Mouse (Mus musculus) kidney, adult 9 months (tissue): Measurements from ENCODE around the gene Rita1.

Experiments
- DNase-seq: peaks from one replicate; pipeline ENCODE4 v3.0.0; 2022

The Rita1 gene

GRCm38 (mm10) chr5:120612442-120612821, at the start of gene Rita1, which contains the start of gene Ddx54:
TSS of gene Rita1 (minus strand) at chr5:120612589.
TSS of gene Ddx54 (plus strand) at chr5:120612739.
- DNase-seq: peak; percentile 99

DNA sequence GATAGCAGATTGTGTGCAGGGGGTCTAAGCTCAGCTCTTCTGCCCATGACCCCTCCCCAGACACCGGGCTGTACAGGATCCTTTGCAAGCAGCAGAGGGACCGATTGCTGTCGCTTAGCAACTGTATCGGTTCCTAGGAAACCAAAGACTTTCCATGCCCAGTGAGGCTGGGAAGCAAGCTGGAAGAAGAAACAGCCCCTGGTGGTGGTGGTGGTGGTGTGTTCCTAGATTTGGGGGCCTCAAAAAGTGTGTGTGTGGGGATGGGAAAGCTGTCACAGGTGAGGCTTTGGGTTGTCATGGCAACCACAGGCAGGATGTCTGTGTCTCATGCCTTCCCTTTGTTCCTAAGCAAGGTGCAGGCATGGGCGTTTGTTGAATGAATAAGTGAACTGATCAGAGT, 48.4 kb upstream of the Rita1 start:
- DNase-seq: no peak

DNA sequence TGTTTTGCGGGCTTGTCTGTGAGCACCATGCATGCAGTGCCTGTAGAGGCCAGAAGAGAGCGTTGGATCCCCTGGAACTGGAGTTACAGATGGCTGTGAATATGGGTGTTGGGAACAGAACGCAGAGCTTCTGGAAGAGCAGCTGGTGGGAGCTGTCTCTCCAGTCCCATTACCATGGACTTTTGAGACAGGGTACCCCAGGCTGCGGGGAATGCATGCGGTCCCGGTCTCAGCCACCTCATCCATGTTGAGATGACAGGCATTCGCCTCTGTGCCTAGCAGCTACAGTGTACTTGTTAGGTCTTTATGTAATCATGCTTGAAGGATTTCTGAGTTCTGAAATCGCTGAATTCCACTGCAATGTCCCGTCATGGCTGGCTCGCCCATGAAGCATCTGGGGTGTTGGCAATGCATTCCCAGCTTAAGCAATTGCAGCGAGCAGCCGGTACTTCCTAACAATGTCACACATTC, 43.9 kb upstream of the Rita1 start:
- DNase-seq: no peak

DNA sequence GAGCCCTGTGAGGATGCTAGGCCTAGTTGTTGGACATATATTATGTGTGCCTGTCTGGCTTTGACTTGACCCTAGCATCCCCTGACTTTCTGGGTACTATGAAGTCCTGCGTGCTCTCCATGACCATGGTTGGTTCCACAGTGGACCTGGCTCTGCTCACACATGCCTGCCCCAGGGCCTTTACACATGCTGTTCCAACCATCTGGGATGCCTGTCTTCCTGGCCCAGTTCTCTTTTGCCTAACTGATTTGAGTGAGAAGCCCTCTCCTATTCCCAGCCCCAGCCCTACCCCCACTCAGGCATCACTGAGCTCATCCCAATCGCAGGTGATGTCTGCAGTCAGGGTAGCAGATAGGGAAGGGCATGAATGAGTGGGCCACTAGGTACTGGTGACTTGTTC, 41.5 kb upstream of the Rita1 start:
- DNase-seq: no peak

DNA sequence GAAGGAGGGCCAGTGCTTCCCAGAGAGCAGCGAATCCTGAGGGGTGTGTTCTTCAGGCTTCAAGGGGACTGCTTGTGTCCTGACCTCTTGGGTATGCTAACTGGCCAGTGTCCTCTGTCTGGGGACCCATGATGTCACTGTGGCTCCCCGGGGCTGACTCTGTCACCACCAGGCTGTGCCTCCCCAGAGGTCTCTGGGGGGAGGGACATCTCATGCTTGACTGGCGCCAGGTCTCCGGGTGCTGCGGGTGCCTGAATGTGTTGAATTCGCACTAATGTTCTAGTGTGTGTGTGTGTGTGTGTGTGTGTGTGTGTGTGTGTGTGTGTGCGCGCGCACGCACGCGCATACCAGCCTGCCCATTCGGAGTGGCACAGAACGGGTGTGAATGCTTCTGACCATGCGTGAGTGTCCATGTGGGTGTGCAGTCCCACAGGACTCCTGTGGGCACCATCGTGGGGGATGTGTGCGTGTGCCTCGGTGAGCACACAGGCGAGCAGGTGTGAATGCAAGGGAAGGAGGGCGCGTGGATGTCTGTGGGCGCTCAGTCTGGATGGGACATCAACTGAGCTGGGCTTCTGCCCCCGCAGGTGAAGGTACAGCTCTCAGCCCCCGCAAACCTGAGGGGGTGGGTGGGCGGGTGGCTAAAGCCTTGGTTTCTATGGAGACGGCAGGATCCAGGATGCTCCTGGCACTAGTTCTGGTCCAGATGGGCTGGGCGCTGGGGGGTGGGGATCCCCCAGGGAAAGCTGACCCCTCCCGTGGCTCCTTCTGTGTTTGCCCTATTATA, 40.7 kb upstream of the Rita1 start:
- DNase-seq: no peak

GRCm38 (mm10) chr5:120651230-120651629, 38.8 kb upstream of the Rita1 start:
- no peak for DNase-seq

- DNase-seq: no peak
Measured at GRCm38 (mm10) chr5:120649938-120650337, 37.5 kb upstream of the Rita1 start.

DNA sequence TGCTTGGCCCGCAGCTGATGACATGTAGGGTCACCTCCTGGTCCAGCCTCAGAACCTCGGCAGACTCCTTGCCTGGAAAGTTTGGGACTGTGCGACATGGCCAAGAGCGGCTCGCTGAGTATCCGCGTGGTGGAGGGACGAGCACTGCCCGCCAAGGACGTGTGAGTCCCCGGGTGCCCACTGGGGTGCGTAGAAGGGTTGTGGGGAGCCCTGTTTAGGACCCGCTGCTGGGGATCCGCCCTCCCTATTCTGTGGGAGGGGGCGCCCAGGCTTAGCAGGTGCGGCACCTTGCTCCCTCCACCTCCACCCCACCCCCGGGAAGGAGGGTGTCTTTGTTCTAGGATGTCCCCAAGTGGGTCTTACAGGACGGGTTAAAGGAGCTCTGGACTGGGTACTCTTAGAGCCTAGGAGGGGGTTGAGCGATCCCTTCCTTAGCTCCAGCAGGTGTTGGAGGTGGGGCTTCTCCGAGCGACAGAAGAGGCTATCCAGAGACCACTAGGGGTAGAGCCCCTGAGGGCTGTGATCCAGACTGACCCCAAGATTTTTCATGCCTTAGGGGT, 37.1 kb upstream of the Rita1 start:
- no peak for DNase-seq

- DNase-seq: peak; percentile 21
Measured at GRCm38 (mm10) chr5:120648569-120649373, 36.4 kb upstream of the Rita1 start, which contains the start of gene Rasal1. TSS of gene Rasal1 (plus strand) at chr5:120648812.

GRCm38 (mm10) chr5:120647814-120648491, 35.6 kb upstream of the Rita1 start:
- peak; percentile 24 for DNase-seq

GRCm38 (mm10) chr5:120647361-120647760, 35.0 kb upstream of the Rita1 start:
- no peak for DNase-seq

DNA sequence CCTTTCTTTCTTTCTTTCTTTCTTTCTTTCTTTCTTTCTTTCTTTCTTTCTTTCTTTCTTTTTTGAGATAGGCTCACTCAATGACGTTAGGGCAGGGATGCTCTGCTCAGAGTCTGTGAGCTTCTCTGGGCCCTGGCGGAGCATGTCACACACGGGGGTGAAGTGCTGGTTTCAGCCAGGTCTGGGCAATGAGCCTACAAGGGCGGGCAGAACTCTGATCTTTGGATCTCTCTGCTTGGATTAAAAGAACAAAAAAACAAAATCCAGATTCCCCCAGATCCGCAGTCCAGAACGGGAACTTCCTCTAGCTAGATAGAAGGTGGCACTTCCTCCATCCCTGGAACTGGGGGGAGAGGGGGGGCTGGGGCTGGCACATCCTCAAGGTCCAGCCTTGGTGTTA, 33.5 kb upstream of the Rita1 start:
- DNase-seq: peak; percentile 78

DNA sequence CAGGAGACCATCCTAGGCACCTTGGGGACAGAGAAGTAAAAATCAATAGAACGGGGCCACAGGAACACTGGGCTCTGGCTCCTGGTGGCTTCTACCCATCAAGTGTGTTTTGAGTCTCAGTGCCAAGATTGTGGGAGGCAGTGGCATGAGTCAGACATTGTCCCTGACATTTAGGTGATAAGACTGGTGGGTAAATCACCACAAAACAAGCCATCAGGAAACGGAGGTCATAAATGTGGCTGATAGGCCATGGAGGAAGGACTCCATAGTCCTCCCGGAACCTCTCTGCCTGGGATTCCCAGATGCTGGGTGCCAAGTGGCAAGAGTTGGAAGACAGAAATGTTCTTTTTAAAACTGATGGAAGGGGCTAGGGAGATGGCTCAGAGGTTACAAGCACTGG, 31.8 kb upstream of the Rita1 start:
- DNase-seq: no peak

DNA sequence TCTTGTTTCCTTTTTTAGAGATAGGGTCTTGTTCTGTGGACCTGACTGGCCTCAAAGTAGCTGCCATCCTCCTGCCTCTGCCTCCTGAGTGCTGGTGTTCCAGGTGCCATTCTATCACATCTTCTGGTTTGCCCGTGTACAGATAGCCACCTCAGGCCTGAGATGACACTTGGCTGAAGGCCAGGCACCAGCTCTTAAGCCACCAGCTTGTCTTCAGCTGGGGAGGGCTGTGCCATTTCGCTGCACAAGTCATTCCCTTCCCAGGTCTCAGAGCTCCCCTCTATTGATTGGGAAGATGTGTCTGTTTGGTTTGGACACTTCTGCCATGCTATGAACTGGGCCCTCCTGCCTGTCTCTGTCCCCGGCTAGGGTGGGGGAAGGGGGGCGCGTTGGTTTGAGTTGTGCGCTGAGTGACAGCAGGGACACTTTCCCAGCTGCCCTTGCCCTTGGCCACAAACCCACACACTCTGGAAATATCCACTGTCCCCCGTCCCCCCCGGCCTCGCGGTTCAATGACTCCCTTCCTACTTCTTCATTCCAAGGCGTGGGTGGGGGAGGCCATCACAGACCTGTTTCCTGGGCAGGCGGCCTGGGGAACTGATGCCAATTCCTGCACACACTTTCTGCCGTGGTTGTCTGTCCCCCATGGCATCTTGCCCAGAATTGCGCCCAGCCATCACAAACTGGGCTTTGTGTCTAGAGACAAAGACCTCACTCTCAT, 31.1 kb upstream of the Rita1 start:
- peak; percentile 30 for DNase-seq

DNA sequence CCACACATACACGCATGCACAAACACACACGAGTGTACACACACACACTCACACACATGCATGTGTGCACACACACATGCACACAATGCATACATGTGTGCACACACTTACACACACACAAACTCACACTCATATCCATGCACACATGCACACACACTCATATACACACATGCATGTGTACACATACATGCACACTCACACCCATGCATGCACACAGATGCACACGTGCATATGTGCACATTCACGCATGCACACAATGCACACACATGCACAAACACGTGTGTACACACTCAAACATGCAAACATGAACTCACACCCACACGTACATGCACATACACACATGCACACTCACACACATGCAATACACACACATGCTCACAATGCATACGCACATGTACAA, 27.7 kb upstream of the Rita1 start:
- DNase-seq: no peak

- DNase-seq: no peak
Measured at GRCm38 (mm10) chr5:120635633-120636032, 23.2 kb upstream of the Rita1 start.

DNA sequence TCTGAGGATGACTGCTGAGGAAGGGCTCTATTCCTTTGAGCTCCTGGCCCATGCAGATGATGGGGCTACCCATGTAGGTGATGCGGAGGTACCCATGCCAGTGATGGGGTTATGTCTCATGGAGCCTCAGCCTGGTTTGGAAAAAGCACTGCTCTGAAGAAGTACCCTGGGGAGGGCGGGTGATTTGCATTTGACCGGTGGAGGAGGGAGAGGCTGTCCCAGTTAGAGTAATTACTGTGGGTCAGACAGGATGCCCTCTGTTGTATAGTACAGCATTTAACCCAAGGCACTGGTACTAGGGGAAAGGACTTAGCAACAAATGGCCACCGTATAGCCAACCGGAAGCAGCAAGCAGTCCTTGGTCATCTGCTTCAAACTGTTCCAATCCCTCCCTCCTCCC, 22.5 kb upstream of the Rita1 start:
- DNase-seq: no peak

- DNase-seq: no peak
Measured at GRCm38 (mm10) chr5:120634131-120634530, 21.7 kb upstream of the Rita1 start, which contains the start of gene Cfap73. TSS of gene Cfap73 (minus strand) at chr5:120634235.

DNA sequence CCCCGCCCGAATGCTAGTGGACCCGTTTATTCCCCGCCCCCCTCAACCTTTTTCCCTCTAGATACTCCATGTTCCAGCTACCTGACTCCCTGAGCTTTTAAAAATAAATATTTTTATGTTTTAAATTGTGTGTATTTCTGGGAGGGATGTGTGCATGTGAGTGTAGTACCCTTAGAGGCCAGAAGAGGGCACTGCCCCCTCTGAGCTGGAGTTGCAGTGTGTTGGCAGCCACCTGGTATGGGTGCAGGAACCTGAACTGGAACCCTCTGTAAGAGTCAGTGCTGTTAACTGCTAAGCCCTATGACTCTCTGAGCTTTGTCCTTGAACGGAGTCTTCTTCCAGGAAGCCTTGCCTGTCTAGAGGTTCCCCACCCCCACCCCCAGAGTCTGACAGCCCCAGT, 19.5 kb upstream of the Rita1 start:
- DNase-seq: no peak

DNA sequence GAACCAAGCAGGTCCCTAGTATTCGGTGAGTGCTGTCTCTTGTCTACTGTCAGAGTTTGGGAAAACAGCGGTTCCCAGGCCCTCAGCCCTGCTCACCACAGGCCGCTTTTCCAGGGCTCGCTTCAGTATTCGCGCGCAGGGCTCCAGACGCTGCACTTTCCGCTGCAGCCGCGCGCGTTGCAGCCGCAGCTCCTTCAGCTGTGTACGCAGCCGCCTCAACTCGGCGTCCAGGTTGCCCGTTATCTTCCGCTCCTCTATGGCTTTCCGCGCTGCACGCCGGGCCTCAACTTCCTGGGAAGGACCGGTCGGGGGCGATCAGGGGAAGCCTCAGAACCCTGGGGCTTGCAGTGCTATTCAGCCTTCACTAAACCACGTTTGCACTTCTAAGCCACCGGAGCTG, 18.7 kb upstream of the Rita1 start:
- DNase-seq: no peak

DNA sequence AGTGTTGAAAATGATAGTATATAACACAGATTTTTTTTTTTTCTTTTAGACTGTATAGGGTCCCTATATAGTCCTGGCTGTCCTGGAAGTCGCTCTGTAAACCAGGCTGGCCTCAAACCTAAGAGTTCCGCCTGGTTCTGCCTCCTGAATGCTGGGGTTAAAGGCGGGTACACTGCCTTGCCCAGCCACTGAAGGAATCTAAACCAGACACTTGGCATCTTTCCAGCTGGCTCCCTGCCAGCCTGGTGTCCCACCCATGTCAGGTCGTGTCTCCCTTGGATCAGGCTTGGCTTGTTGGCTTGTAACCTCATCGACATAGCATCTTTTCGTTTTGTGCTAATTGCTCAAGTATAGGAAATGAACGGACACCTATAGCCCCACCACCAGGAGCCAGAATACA, 16.2 kb upstream of the Rita1 start:
- peak; percentile 36 for DNase-seq
